Mouse (Mus musculus): ENCODE measurements around the gene Gm20388. TPM values are rescaled to one million over a fixed set of nuclear protein-coding genes. Genes with fewer than 3 reads are reported as not detected.
A peak's percentile ranks its signal among the peaks of the same experiment; 100 is the strongest.

Gene Gm20388
- polyA plus RNA-seq, 1 experiment from 2014 or later = 7.4 TPM

- Histone ChIP-seq H3K36me3 (ENCODE audit: control insufficient read depth, insufficient read depth, low read length) (no peaks in the 10 kb centered on the region), H3K27me3 (ENCODE audit: control insufficient read depth, insufficient read depth, low read length) (no peaks in the 10 kb centered on the region), H3K4me1 (ENCODE audit: control insufficient read depth, insufficient read depth, low read length) (peaks cover 30% of the 10 kb centered on the region), H3K9me3 (replicated peaks; ENCODE audit: control insufficient read depth, low read length) (no peaks in the 10 kb centered on the region), H3K4me2 (ENCODE audit: low read depth, low read length) (no peak overlapping the region; the same call in 1 of the 2 replicates), H3K4me3 (replicated peaks; ENCODE audit: low read length) (no peak overlapping the region), H3K27ac (ENCODE audit: low read length) (peak overlapping the region; percentile 97), H3K9ac (ENCODE audit: low read length) (0 out of 2 replicates have a peak overlapping the region, but pooled peaks have one; percentile 7)
- 48% methylated on average over 14 of the region's 14 CpGs for WGBS
- ATAC-seq (ENCODE audit: insufficient read depth, low FRiP score) = peak; percentile 15; the same call in 1 of the 2 replicates
These were observed 3231.3 kb downstream of the Gm20388 start for GRCm38 (mm10) chr8:123141741-123142462.

GRCm38 (mm10) chr8:123145279-123145678, 3234.6 kb downstream of the Gm20388 start:
- no peak overlapping the region for H3K4me2 ChIP-seq (ENCODE audit: low read depth, low read length)
- H3K4me3 ChIP-seq (replicated peaks; ENCODE audit: low read length) = no peak overlapping the region
- no peaks in the 10 kb centered on the region for H3K9me3 ChIP-seq (replicated peaks; ENCODE audit: control insufficient read depth, low read length)
- no peak overlapping the region for H3K9ac ChIP-seq (ENCODE audit: low read length)
- no peaks in the 10 kb centered on the region for H3K27me3 ChIP-seq (ENCODE audit: control insufficient read depth, insufficient read depth, low read length)
- peaks cover 13% of the 10 kb centered on the region for H3K4me1 ChIP-seq (ENCODE audit: control insufficient read depth, insufficient read depth, low read length)
- WGBS = 45% methylated on average over 6 of the region's 6 CpGs
- H3K27ac ChIP-seq (ENCODE audit: low read length) = peak overlapping the region; percentile 85
- ATAC-seq (ENCODE audit: insufficient read depth, low FRiP score) = no peak
- H3K36me3 ChIP-seq (ENCODE audit: control insufficient read depth, insufficient read depth, low read length) = no peaks in the 10 kb centered on the region

- Histone ChIP-seq H3K4me1 (ENCODE audit: control insufficient read depth, insufficient read depth, low read length) (peaks cover 17% of the 10 kb centered on the region), H3K4me3 (replicated peaks; ENCODE audit: low read length) (no peak overlapping the region), H3K4me2 (ENCODE audit: low read depth, low read length) (no peak overlapping the region), H3K9ac (ENCODE audit: low read length) (peak overlapping the region; percentile 28; the same call in 1 of the 2 replicates), H3K27me3 (ENCODE audit: control insufficient read depth, insufficient read depth, low read length) (no peaks in the 10 kb centered on the region), H3K9me3 (replicated peaks; ENCODE audit: control insufficient read depth, low read length) (no peaks in the 10 kb centered on the region), H3K27ac (ENCODE audit: low read length) (peak overlapping the region; percentile 85), H3K36me3 (ENCODE audit: control insufficient read depth, insufficient read depth, low read length) (no peaks in the 10 kb centered on the region)
- no peak for ATAC-seq (ENCODE audit: insufficient read depth, low FRiP score)
- WGBS = 46% methylated on average over 7 of the region's 7 CpGs
These were observed 3235.7 kb downstream of the Gm20388 start for GRCm38 (mm10) chr8:123146390-123146789.

GRCm38 (mm10) chr8:123150737-123151171, 3240.1 kb downstream of the Gm20388 start:
- ATAC-seq (ENCODE audit: insufficient read depth, low FRiP score) = peak; percentile 66; the same call in 1 of the 2 replicates

GRCm38 (mm10) chr8:123155177-123155576, 3244.5 kb downstream of the Gm20388 start:
- WGBS = 72% methylated on average over 5 of the region's 5 CpGs
- H3K9ac ChIP-seq (ENCODE audit: low read length) = no peak overlapping the region
- no peaks in the 10 kb centered on the region for H3K27me3 ChIP-seq (ENCODE audit: control insufficient read depth, insufficient read depth, low read length)
- no peak for ATAC-seq (ENCODE audit: insufficient read depth, low FRiP score)
- no peak overlapping the region for H3K27ac ChIP-seq (ENCODE audit: low read length)
- H3K4me2 ChIP-seq (ENCODE audit: low read depth, low read length) = no peak overlapping the region
- H3K4me3 ChIP-seq (replicated peaks; ENCODE audit: low read length) = no peak overlapping the region
- no peaks in the 10 kb centered on the region for H3K9me3 ChIP-seq (replicated peaks; ENCODE audit: control insufficient read depth, low read length)
- no peaks in the 10 kb centered on the region for H3K36me3 ChIP-seq (ENCODE audit: control insufficient read depth, insufficient read depth, low read length)
- H3K4me1 ChIP-seq (ENCODE audit: control insufficient read depth, insufficient read depth, low read length) = peaks cover 34% of the 10 kb centered on the region

More at GRCm38 (mm10) chr8:123150737-123151171, 3240.1 kb downstream of the Gm20388 start:
- no peaks in the 10 kb centered on the region for H3K27me3 ChIP-seq (ENCODE audit: control insufficient read depth, insufficient read depth, low read length)
- 37% methylated on average over 9 of the region's 9 CpGs for WGBS
- no peaks in the 10 kb centered on the region for H3K36me3 ChIP-seq (ENCODE audit: control insufficient read depth, insufficient read depth, low read length)
- peak overlapping the region; percentile 78 for H3K27ac ChIP-seq (ENCODE audit: low read length)
- peaks cover 10% of the 10 kb centered on the region for H3K4me1 ChIP-seq (ENCODE audit: control insufficient read depth, insufficient read depth, low read length)
- H3K4me3 ChIP-seq (replicated peaks; ENCODE audit: low read length) = no peak overlapping the region
- no peaks in the 10 kb centered on the region for H3K9me3 ChIP-seq (replicated peaks; ENCODE audit: control insufficient read depth, low read length)
- no peak overlapping the region for H3K9ac ChIP-seq (ENCODE audit: low read length)
- H3K4me2 ChIP-seq (ENCODE audit: low read depth, low read length) = no peak overlapping the region

- ATAC-seq (ENCODE audit: insufficient read depth, low FRiP score) = peak; percentile 27; the same call in 1 of the 2 replicates
- Histone ChIP-seq H3K9ac (ENCODE audit: low read length) (peak overlapping the region; percentile 39; the same call in 1 of the 2 replicates), H3K4me2 (ENCODE audit: low read depth, low read length) (no peak overlapping the region), H3K36me3 (ENCODE audit: control insufficient read depth, insufficient read depth, low read length) (no peaks in the 10 kb centered on the region), H3K27ac (ENCODE audit: low read length) (peak overlapping the region; percentile 14; the same call in 1 of the 2 replicates), H3K4me1 (ENCODE audit: control insufficient read depth, insufficient read depth, low read length) (peaks cover 29% of the 10 kb centered on the region), H3K27me3 (ENCODE audit: control insufficient read depth, insufficient read depth, low read length) (no peaks in the 10 kb centered on the region), H3K9me3 (replicated peaks; ENCODE audit: control insufficient read depth, low read length) (no peaks in the 10 kb centered on the region), H3K4me3 (replicated peaks; ENCODE audit: low read length) (no peak overlapping the region)
- WGBS = 56% methylated on average over 9 of the region's 9 CpGs
These were observed 3245.6 kb downstream of the Gm20388 start for GRCm38 (mm10) chr8:123156070-123156773.

- ATAC-seq (ENCODE audit: insufficient read depth, low FRiP score) = 0 out of 2 replicates have a peak, but pooled peaks have one; percentile 34
- peak within 1 kb of the TSS; percentile 29 for H3K4me3 ChIP-seq (replicated peaks; ENCODE audit: low read length)
- H3K4me1 ChIP-seq (ENCODE audit: control insufficient read depth, insufficient read depth, low read length) = peaks cover 26% of the 10 kb centered on the region
- no peaks in the 10 kb centered on the region for H3K27me3 ChIP-seq (ENCODE audit: control insufficient read depth, insufficient read depth, low read length)
- WGBS = 25% methylated on average over 13 of the region's 13 CpGs
- peak within 1 kb of the TSS; percentile 33; the same call in 1 of the 2 replicates for H3K27ac ChIP-seq (ENCODE audit: low read length)
- peak within 1 kb of the TSS; percentile 49; the same call in 1 of the 2 replicates for H3K9ac ChIP-seq (ENCODE audit: low read length)
- peak within 1 kb of the TSS; percentile 48 for H3K4me2 ChIP-seq (ENCODE audit: low read depth, low read length)
- no peaks in the 10 kb centered on the region for H3K9me3 ChIP-seq (replicated peaks; ENCODE audit: control insufficient read depth, low read length)
- H3K36me3 ChIP-seq (ENCODE audit: control insufficient read depth, insufficient read depth, low read length) = no peaks in the 10 kb centered on the region
These were observed 3247.3 kb downstream of the Gm20388 start, which contains the start of gene Sult5a1 for GRCm38 (mm10) chr8:123157888-123158465. Gene Sult5a1, minus strand, starts transcription at chr8:123158315.

GRCm38 (mm10) chr8:123181391-123181790, 3270.8 kb downstream of the Gm20388 start:
- H3K4me1 ChIP-seq (ENCODE audit: control insufficient read depth, insufficient read depth, low read length) = 0 out of 2 replicates have a peak, but pooled peaks cover 7% of the 10 kb centered on the region
- H3K4me3 ChIP-seq (replicated peaks; ENCODE audit: low read length) = no peak overlapping the region
- H3K9ac ChIP-seq (ENCODE audit: low read length) = no peak overlapping the region
- H3K36me3 ChIP-seq (ENCODE audit: control insufficient read depth, insufficient read depth, low read length) = no peaks in the 10 kb centered on the region
- H3K27ac ChIP-seq (ENCODE audit: low read length) = no peak overlapping the region
- no peak for ATAC-seq (ENCODE audit: insufficient read depth, low FRiP score)
- H3K9me3 ChIP-seq (replicated peaks; ENCODE audit: control insufficient read depth, low read length) = no peaks in the 10 kb centered on the region; the same call in 1 of the 2 replicates
- WGBS = 54% methylated on average over 3 of the region's 3 CpGs
- H3K4me2 ChIP-seq (ENCODE audit: low read depth, low read length) = no peak overlapping the region
- H3K27me3 ChIP-seq (ENCODE audit: control insufficient read depth, insufficient read depth, low read length) = no peaks in the 10 kb centered on the region
